Mouse (Mus musculus) stomach, embryonic 16.5 days (tissue): Measurements from ENCODE around the gene Slc30a2. TPM values are rescaled to one million over a fixed set of nuclear protein-coding genes. Genes with fewer than 3 reads are reported as not detected.

Experiments
- ATAC-seq: fragments of 200-750 bp; cut with Nextera tagmentation; 2 replicates; pipeline ENCODE4 v1.8.0; 2017; ENCODE audit warnings: moderate number of reproducible peaks, moderate TSS enrichment; ENCODE audit not compliant: insufficient read depth, low FRiP score
- H3K27ac ChIP-seq: fragments of 300-500 bp; sonication (generic); 2 replicates; pipeline ENCODE4 v1.5.1; 2014; ENCODE audit warnings: low read length
- H3K27me3 ChIP-seq: fragments of 300-500 bp; sonication (generic); 2 replicates; pipeline ENCODE4 v1.6.1; 2014; ENCODE audit warnings: low read length, control low read depth, mixed read lengths; ENCODE audit not compliant: control insufficient read depth, insufficient read depth
- H3K36me3 ChIP-seq: fragments of 300-500 bp; sonication (generic); 2 replicates; pipeline ENCODE4 v1.6.1; 2014; ENCODE audit warnings: low read length; ENCODE audit not compliant: control insufficient read depth, insufficient read depth
- H3K4me1 ChIP-seq: fragments of 300-500 bp; sonication (generic); 2 replicates; pipeline ENCODE4 v1.6.1; 2014; ENCODE audit warnings: low read length, control low read depth, mixed read lengths; ENCODE audit not compliant: control insufficient read depth, insufficient read depth
- H3K4me2 ChIP-seq: fragments of 300-500 bp; sonication (generic); 2 replicates; pipeline ENCODE4 v1.6.1; 2014; ENCODE audit warnings: low read depth, low read length, mixed read lengths
- H3K4me3 ChIP-seq: fragments of 300-500 bp; sonication (generic); replicated peaks from 2 replicates; pipeline ENCODE4 v1.5.1; 2014; ENCODE audit warnings: mild to moderate bottlenecking, low read length
- H3K9ac ChIP-seq: fragments of 300-500 bp; sonication (generic); 2 replicates; pipeline ENCODE4 v1.6.1; 2014; ENCODE audit warnings: low read length
- H3K9me3 ChIP-seq: fragments of 300-500 bp; sonication (generic); replicated peaks from 2 replicates; pipeline ENCODE4 v1.6.1; 2016; ENCODE audit warnings: low read length, control low read depth; ENCODE audit not compliant: control insufficient read depth
- WGBS: fragments of 180-500 bp; shearing (Covaris S2); extraction: QIAGEN DNeasy Blood & Tissue Kit; methylation state at CpG from one replicate; pipeline ENCODE4 v1.1.7; 2014; 5-methylcytosine and 5-hydroxymethylcytosine counted together
- polyA plus RNA-seq: library from polyadenylated mRNA; unstranded; fragments of >200 nt; fragmentation: Nextera tagmentation; extraction: Ambion mirVana; gene quantifications from 2 replicates; pipeline ENCODE4 v1.2.1, GENCODE M21; 2015

The Slc30a2 gene
- polyA plus RNA-seq, 1 experiment from 2014 or later = 1.1 TPM

GRCm38 (mm10) chr4:134302084-134302483 is 40.9 kb upstream of the Slc30a2 start:
- ATAC-seq = no peak
- H3K4me1 ChIP-seq = 0 out of 2 replicates have a peak, but pooled peaks cover under 1% of the 10 kb centered on the region
- H3K36me3 ChIP-seq = no peaks in the 10 kb centered on the region
- no peak overlapping the region for H3K9ac ChIP-seq
- 85% methylated on average over 5 of the region's 5 CpGs for whole genome bisulfite sequencing
- no peak overlapping the region for H3K27ac ChIP-seq
- H3K9me3 ChIP-seq = no peaks in the 10 kb centered on the region
- no peaks in the 10 kb centered on the region for H3K27me3 ChIP-seq
- H3K4me3 ChIP-seq = no peak overlapping the region
- H3K4me2 ChIP-seq = no peak overlapping the region

- Histone ChIP-seq H3K9ac (no peak overlapping the region), H3K27ac (no peak overlapping the region)
Measured at GRCm38 (mm10) chr4:134306963-134307362, 36.0 kb upstream of the Slc30a2 start.

GRCm38 (mm10) chr4:134307367-134308072 is 35.5 kb upstream of the Slc30a2 start:
- H3K36me3 ChIP-seq = no peaks in the 10 kb centered on the region
- H3K4me3 ChIP-seq = no peak overlapping the region
- H3K27me3 ChIP-seq = no peaks in the 10 kb centered on the region
- no peak overlapping the region for H3K27ac ChIP-seq
- WGBS = 8% methylated on average over 12 of the region's 12 CpGs
- peak; percentile 71; the same call in 1 of the 2 replicates for ATAC-seq
- peaks cover 6% of the 10 kb centered on the region for H3K4me1 ChIP-seq
- H3K4me2 ChIP-seq = peak overlapping the region; percentile 23
- no peak overlapping the region; the same call in 1 of the 2 replicates for H3K9ac ChIP-seq
- H3K9me3 ChIP-seq = no peaks in the 10 kb centered on the region

More at GRCm38 (mm10) chr4:134306963-134307362, 36.0 kb upstream of the Slc30a2 start:
- Histone ChIP-seq H3K27me3 (no peaks in the 10 kb centered on the region), H3K36me3 (no peaks in the 10 kb centered on the region), H3K4me1 (peaks cover 6% of the 10 kb centered on the region), H3K4me3 (no peak overlapping the region), H3K9me3 (no peaks in the 10 kb centered on the region), H3K4me2 (peak overlapping the region; percentile 23; the same call in 1 of the 2 replicates)
- WGBS = 38% methylated on average over 2 of the region's 2 CpGs
- ATAC-seq = no peak

- WGBS = 88% methylated on average over 7 of the region's 7 CpGs
- Histone ChIP-seq H3K4me2 (no peak overlapping the region), H3K27ac (no peak overlapping the region), H3K9ac (no peak overlapping the region), H3K4me3 (no peak overlapping the region), H3K4me1 (peaks cover 6% of the 10 kb centered on the region), H3K9me3 (no peaks in the 10 kb centered on the region), H3K27me3 (no peaks in the 10 kb centered on the region), H3K36me3 (no peaks in the 10 kb centered on the region)
- ATAC-seq = no peak
Measured at GRCm38 (mm10) chr4:134310106-134310505, 32.9 kb upstream of the Slc30a2 start.

GRCm38 (mm10) chr4:134310656-134311055 is 32.3 kb upstream of the Slc30a2 start:
- Histone ChIP-seq H3K9ac (no peak overlapping the region), H3K4me1 (peaks cover 6% of the 10 kb centered on the region), H3K36me3 (no peaks in the 10 kb centered on the region), H3K27ac (no peak overlapping the region), H3K27me3 (no peaks in the 10 kb centered on the region), H3K4me2 (no peak overlapping the region), H3K4me3 (no peak overlapping the region), H3K9me3 (no peaks in the 10 kb centered on the region)
- no peak for ATAC-seq
- 87% methylated on average over 9 of the region's 9 CpGs for WGBS

GRCm38 (mm10) chr4:134311784-134312183 is 31.2 kb upstream of the Slc30a2 start:
- ATAC-seq = no peak

GRCm38 (mm10) chr4:134312341-134312740 is 30.6 kb upstream of the Slc30a2 start:
- no peak overlapping the region for H3K4me2 ChIP-seq
- H3K4me3 ChIP-seq = no peak overlapping the region
- no peak overlapping the region for H3K27ac ChIP-seq
- H3K9ac ChIP-seq = no peak overlapping the region
- no peaks in the 10 kb centered on the region for H3K36me3 ChIP-seq
- H3K27me3 ChIP-seq = no peaks in the 10 kb centered on the region
- WGBS = 94% methylated on average over 5 of the region's 5 CpGs
- no peak for ATAC-seq
- no peaks in the 10 kb centered on the region for H3K9me3 ChIP-seq
- peaks cover 3% of the 10 kb centered on the region for H3K4me1 ChIP-seq

More at GRCm38 (mm10) chr4:134311784-134312183, 31.2 kb upstream of the Slc30a2 start:
- WGBS = 85% methylated on average over 9 of the region's 9 CpGs
- H3K9ac ChIP-seq = no peak overlapping the region
- no peaks in the 10 kb centered on the region for H3K27me3 ChIP-seq
- H3K4me1 ChIP-seq = peaks cover 6% of the 10 kb centered on the region
- no peak overlapping the region for H3K4me3 ChIP-seq
- H3K9me3 ChIP-seq = no peaks in the 10 kb centered on the region
- no peaks in the 10 kb centered on the region for H3K36me3 ChIP-seq
- no peak overlapping the region for H3K4me2 ChIP-seq
- no peak overlapping the region for H3K27ac ChIP-seq

- Histone ChIP-seq H3K4me1 (no peaks in the 10 kb centered on the region), H3K9ac (no peak overlapping the region), H3K9me3 (no peaks in the 10 kb centered on the region), H3K4me2 (no peak overlapping the region), H3K4me3 (no peak overlapping the region), H3K27ac (no peak overlapping the region), H3K27me3 (no peaks in the 10 kb centered on the region), H3K36me3 (no peaks in the 10 kb centered on the region)
- no peak for ATAC-seq
- 91% methylated on average over 6 of the region's 6 CpGs for WGBS
Measured at GRCm38 (mm10) chr4:134312901-134313300, 30.1 kb upstream of the Slc30a2 start.

- Histone ChIP-seq H3K27ac (no peak overlapping the region), H3K9ac (no peak overlapping the region), H3K36me3 (no peaks in the 10 kb centered on the region), H3K9me3 (no peaks in the 10 kb centered on the region), H3K4me3 (no peak overlapping the region), H3K4me2 (no peak overlapping the region), H3K27me3 (no peaks in the 10 kb centered on the region), H3K4me1 (no peaks in the 10 kb centered on the region)
- WGBS = 66% methylated on average over 4 of the region's 4 CpGs
- no peak for ATAC-seq
Measured at GRCm38 (mm10) chr4:134314081-134314655, 28.8 kb upstream of the Slc30a2 start.
